Mouse (Mus musculus) myocyte (in vitro differentiated cells): Measurements from ENCODE around the gene Entpd7. TPM values are rescaled to one million over a fixed set of nuclear protein-coding genes. Genes with fewer than 3 reads are reported as not detected.

Source experiments
- H3K27me3 ChIP-seq: one replicate; pipeline ENCODE4 v1.6.1; 2011; ENCODE audit not compliant: control insufficient read depth, insufficient read depth, insufficient read length
- H3K36me3 ChIP-seq: one replicate; pipeline ENCODE4 v1.6.1; 2011; ENCODE audit not compliant: control insufficient read depth, insufficient read depth
- H3K4me2 ChIP-seq: one replicate; pipeline ENCODE4 v1.6.1; 2011; ENCODE audit warnings: low read depth, control low read depth
- H3K4me3 ChIP-seq: one replicate; pipeline ENCODE4 v1.5.1; 2011; ENCODE audit warnings: mild to moderate bottlenecking, control low read depth, moderate library complexity
- H3K79me2 ChIP-seq: one replicate; pipeline ENCODE4 v1.6.1; 2011; ENCODE audit not compliant: control insufficient read depth, insufficient read depth
- H3ac ChIP-seq: one replicate; pipeline ENCODE4 v1.6.1; 2011; ENCODE audit not compliant: control insufficient read depth, insufficient read length
- CEBPB ChIP-seq: IDR thresholded peaks from 2 replicates; pipeline ENCODE4 v1.6.1; 2011; ENCODE audit warnings: mild to moderate bottlenecking, moderate library complexity; ENCODE audit not compliant: poor library complexity, insufficient read depth, severe bottlenecking
- E2F4 ChIP-seq: IDR thresholded peaks from one replicate; pipeline ENCODE4 v1.6.1; 2011; ENCODE audit warnings: mild to moderate bottlenecking, control low read depth, moderate library complexity; ENCODE audit not compliant: insufficient read depth
- MAX ChIP-seq: IDR thresholded peaks from one replicate; pipeline ENCODE4 v1.6.1; 2011; ENCODE audit warnings: low read depth, mild to moderate bottlenecking, control low read depth
- MYOD1 ChIP-seq, 3 experiments: IDR thresholded peaks; one replicate each; pipeline ENCODE4 v1.6.1; 2011; ENCODE audit warnings: control low read depth in 2 of 3, low read depth in 2 of 3, mild to moderate bottlenecking in 2 of 3, moderate library complexity in 1 of 3; ENCODE audit not compliant: insufficient read length in 2 of 3, control insufficient read depth in 1 of 3
- MYOG ChIP-seq, 3 experiments: IDR thresholded peaks; one replicate each; pipeline ENCODE4 v1.6.1; 2011; ENCODE audit warnings: control low read depth in 2 of 3, low read depth in 2 of 3, mild to moderate bottlenecking in 2 of 3; ENCODE audit not compliant: insufficient read length in 2 of 3, control insufficient read depth in 1 of 3, insufficient read depth in 1 of 3
- POLR2A ChIP-seq: IDR thresholded peaks from one replicate; pipeline ENCODE4 v1.6.1; 2011; ENCODE audit warnings: low read depth, mild to moderate bottlenecking, control low read depth, moderate library complexity; ENCODE audit not compliant: insufficient read length
- POLR2AphosphoS2 ChIP-seq: IDR thresholded peaks from one replicate; pipeline ENCODE4 v1.6.1; 2011; ENCODE audit warnings: low read depth, control low read depth; ENCODE audit not compliant: insufficient read length
- REST ChIP-seq: IDR thresholded peaks from one replicate; pipeline ENCODE4 v1.6.1; 2011; ENCODE audit warnings: mild to moderate bottlenecking, control low read depth, moderate library complexity; ENCODE audit not compliant: insufficient read depth, insufficient read length
- SRF ChIP-seq: IDR thresholded peaks from one replicate; pipeline ENCODE4 v1.6.1; 2011; ENCODE audit warnings: low read depth; ENCODE audit not compliant: control insufficient read depth, insufficient read length
- TCF12 ChIP-seq: IDR thresholded peaks from one replicate; pipeline ENCODE4 v1.6.1; 2011; ENCODE audit warnings: mild to moderate bottlenecking, control low read depth; ENCODE audit not compliant: poor library complexity, insufficient read depth, severe bottlenecking
- TCF3 ChIP-seq: IDR thresholded peaks from one replicate; pipeline ENCODE4 v1.6.1; 2011; ENCODE audit warnings: low read depth, control low read depth; ENCODE audit not compliant: insufficient read length
- USF1 ChIP-seq: IDR thresholded peaks from one replicate; pipeline ENCODE4 v1.6.1; 2011; ENCODE audit warnings: low read depth, mild to moderate bottlenecking, control low read depth, moderate library complexity
- polyA plus RNA-seq: library from polyadenylated mRNA; unstranded; fragments of >200 nt; fragmentation: generic; extraction: Trizol; gene quantifications from one replicate; pipeline ENCODE4 v1.2.1, GENCODE M21; 2012; ENCODE audit warnings: missing spikeins

Gene Entpd7
- polyA plus RNA-seq, 1 experiment = 2.2 TPM

DNA sequence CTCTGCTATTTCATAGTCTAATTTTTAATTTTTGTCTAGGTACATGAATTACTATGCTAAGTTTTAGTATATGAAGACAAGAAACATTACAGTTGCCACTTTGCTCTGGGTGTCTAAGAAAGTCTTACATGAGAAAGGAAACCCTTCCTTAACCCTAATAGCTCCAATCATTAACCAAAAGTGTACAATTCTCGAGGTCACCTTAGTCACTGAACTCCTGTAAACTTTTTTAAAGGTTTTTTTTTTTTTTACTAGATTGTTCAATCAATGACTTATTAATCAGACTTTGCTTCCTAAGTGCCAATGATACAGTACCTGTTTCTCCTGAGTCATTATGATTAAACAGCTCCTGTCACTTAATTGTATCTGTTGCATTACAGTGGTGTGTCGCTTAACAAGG lies 87.8 kb downstream of the Entpd7 start:
- Histone ChIP-seq H3K4me2 (no peak overlapping the region), H3K79me2 (no peaks in the 10 kb centered on the region), H3ac (no peak overlapping the region), H3K4me3 (no peak overlapping the region), H3K36me3 (no peaks in the 10 kb centered on the region), H3K27me3 (peaks cover 11% of the 10 kb centered on the region)
- TF ChIP-seq MYOD1 (IDR thresholded peaks at IDR 0.05; ENCODE audit: control insufficient read depth in 1 of 3, insufficient read length in 2 of 3, low read depth in 2 of 3) = no peak

- Histone ChIP-seq H3K4me2 (no peak overlapping the region), H3K4me3 (no peak overlapping the region), H3K36me3 (no peaks in the 10 kb centered on the region), H3ac (no peak overlapping the region), H3K27me3 (peaks cover 20% of the 10 kb centered on the region), H3K79me2 (no peaks in the 10 kb centered on the region)
- TF ChIP-seq POLR2A (no peak), TCF3 (no peak), SRF (no peak), POLR2AphosphoS2 (no peak), MAX (no peak)
Measured at GRCm38 (mm10) chr19:43780391-43780790, 90.9 kb downstream of the Entpd7 start.

DNA sequence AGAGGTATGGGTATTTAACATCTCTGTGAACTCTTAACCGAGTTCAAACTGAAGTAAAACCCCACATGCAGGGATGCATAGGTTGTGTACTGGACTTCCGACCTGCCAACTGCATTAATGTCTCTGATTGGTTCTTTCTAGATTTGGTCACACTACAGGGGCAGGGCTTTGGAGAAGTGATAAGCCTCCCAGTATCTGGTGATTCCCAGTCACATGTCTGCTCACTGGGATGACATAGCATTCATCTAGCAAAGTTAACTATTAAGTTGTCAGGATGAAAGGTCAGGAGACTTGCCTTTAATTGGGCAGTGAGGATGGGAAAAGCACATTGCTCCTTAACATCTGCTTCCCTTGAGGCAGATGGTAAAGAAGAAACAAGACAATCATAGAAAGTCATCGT lies 92.5 kb downstream of the Entpd7 start, which contains the start of gene Abcc2:
TSS of gene Abcc2 (plus strand) at position 213 of the 400 bp plus-strand sequence.
- no peak within 1 kb of the TSS for H3K4me2 ChIP-seq
- H3ac ChIP-seq = no peak within 1 kb of the TSS
- no peaks in the 10 kb centered on the region for H3K79me2 ChIP-seq
- peaks cover 24% of the 10 kb centered on the region for H3K27me3 ChIP-seq
- no peak within 1 kb of the TSS for H3K4me3 ChIP-seq
- TF ChIP-seq MAX = no peak
- TF ChIP-seq CEBPB = no peak
- TF ChIP-seq TCF12 = no peak
- no peak for TF ChIP-seq POLR2A
- TF ChIP-seq MYOG (IDR thresholded peaks at IDR 0.05; ENCODE audit: control insufficient read depth in 1 of 3, insufficient read depth in 1 of 3, insufficient read length in 2 of 3, low read depth in 2 of 3) = no peak
- no peak for TF ChIP-seq POLR2AphosphoS2
- TF ChIP-seq TCF3 = no peak
- TF ChIP-seq E2F4 = no peak
- no peak for TF ChIP-seq MYOD1 (IDR thresholded peaks at IDR 0.05; ENCODE audit: control insufficient read depth in 1 of 3, insufficient read length in 2 of 3, low read depth in 2 of 3)
- TF ChIP-seq REST = no peak
- no peak for TF ChIP-seq USF1
- TF ChIP-seq SRF = no peak
- H3K36me3 ChIP-seq = no peaks in the 10 kb centered on the region

Other genes with a start within 250 kb of the Entpd7 start
- not detected for gene Cnnm1, start 249.2 kb upstream of the Entpd7 start, polyA plus RNA-seq
- gene Got1, start 165.1 kb upstream of the Entpd7 start, polyA plus RNA-seq = 196 TPM
- gene Nkx2-3, start 77.3 kb upstream of the Entpd7 start, polyA plus RNA-seq = not detected
- 25.5 TPM for gene Slc25a28, start 14.8 kb upstream of the Entpd7 start, polyA plus RNA-seq
- 5.1 TPM for gene Cutc, start 63.3 kb downstream of the Entpd7 start, polyA plus RNA-seq
- 11.5 TPM for gene Cox15, start 63.3 kb downstream of the Entpd7 start, polyA plus RNA-seq
- gene Abcc2, start 92.5 kb downstream of the Entpd7 start, polyA plus RNA-seq = not detected